Mouse (Mus musculus): ENCODE results near the gene Traf3ip3. TPM values are rescaled to one million over a fixed set of nuclear protein-coding genes. Genes with fewer than 3 reads are reported as not detected.
A peak's percentile ranks its signal among the peaks of the same experiment; 100 is the strongest.

The Traf3ip3 gene
- polyA plus RNA-seq, 1 experiment from 2014 or later, result 7.0 TPM

DNA sequence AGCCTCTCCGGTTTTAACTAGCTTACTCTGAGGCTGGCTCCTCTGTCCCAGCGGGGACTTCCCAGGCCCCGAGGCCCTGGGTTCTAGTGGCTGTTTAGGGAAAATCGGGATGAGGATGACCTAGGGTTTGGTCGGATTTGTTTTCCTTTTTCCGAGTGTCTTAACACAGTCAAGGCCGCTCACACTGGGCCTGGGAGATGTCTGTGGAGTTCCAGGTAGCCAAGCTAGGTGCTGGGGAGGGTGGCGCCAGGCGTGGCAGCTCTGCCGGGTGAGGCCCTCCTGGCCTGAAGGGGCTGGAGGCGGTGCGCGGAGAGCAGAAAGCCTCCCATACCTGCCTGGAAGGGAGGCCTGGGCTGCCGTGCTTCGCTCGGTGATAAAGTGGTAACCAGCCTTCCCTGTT, 47.9 kb downstream of the Traf3ip3 start:
- WGBS (ENCODE audit: insufficient replicate concordance), result 40% methylated on average over 16 of the region's 16 CpGs
- 0 out of 2 replicates have a peak overlapping the region, but pooled peaks have one; percentile 12 for H3K9ac ChIP-seq

DNA sequence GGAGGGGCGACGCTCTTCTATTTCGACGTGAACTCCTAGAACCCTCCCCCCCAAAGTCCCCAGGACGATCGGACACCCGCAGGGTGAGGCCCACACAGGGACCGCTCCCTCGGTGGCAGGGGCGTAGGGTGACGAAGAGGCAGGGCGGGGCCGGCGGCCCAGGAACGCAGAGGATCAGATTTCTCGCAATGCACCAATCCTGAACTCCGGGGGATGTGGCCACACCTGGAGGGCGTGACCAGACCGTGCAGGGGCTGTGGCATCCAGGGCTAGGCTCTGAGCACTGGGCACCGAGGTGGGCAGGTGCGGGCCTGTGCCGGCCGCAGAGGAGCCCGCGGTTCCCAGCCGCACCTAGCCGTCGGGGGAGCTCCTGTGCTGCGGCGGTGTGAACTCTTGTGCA, 48.6 kb downstream of the Traf3ip3 start, which contains the start of gene Irf6:
Gene Irf6 (plus strand): TSS at position 240 of the 400 bp plus-strand sequence.
- H3K4me1 ChIP-seq, result peaks cover 28% of the 10 kb centered on the region
- H3K36me3 ChIP-seq, result no peaks in the 10 kb centered on the region
- H3K9me3 ChIP-seq (replicated peaks), result no peaks in the 10 kb centered on the region
- peak within 1 kb of the TSS; percentile 62 for H3K4me2 ChIP-seq
- 0 out of 2 replicates have a peak within 1 kb of the TSS, but pooled peaks have one; percentile 12 for H3K9ac ChIP-seq
- peak within 1 kb of the TSS; percentile 41 for H3K4me3 ChIP-seq
- WGBS (ENCODE audit: insufficient replicate concordance), result 7% methylated on average over 30 of the region's 30 CpGs
- H3K27ac ChIP-seq, result no peak within 1 kb of the TSS
- peaks cover 62% of the 10 kb centered on the region for H3K27me3 ChIP-seq (replicated peaks)
- peak; percentile 83 for ATAC-seq

More for the DNA sequence above, 47.9 kb downstream of the Traf3ip3 start:
- H3K27me3 ChIP-seq (replicated peaks), result peaks cover 62% of the 10 kb centered on the region
- H3K4me1 ChIP-seq, result peaks cover 28% of the 10 kb centered on the region
- no peak for ATAC-seq
- peak overlapping the region; percentile 62 for H3K4me2 ChIP-seq
- peak overlapping the region; percentile 41 for H3K4me3 ChIP-seq
- H3K9me3 ChIP-seq (replicated peaks), result no peaks in the 10 kb centered on the region
- no peaks in the 10 kb centered on the region for H3K36me3 ChIP-seq
- H3K27ac ChIP-seq, result no peak overlapping the region

- Histone ChIP-seq H3K4me2 (no peak overlapping the region), H3K4me3 (no peak overlapping the region), H3K9me3 (replicated peaks) (no peaks in the 10 kb centered on the region), H3K27me3 (replicated peaks) (peaks cover 62% of the 10 kb centered on the region), H3K9ac (no peak overlapping the region), H3K4me1 (peaks cover 16% of the 10 kb centered on the region), H3K27ac (no peak overlapping the region), H3K36me3 (no peaks in the 10 kb centered on the region)
- ATAC-seq, result no peak
- 36% methylated on average over 7 of the region's 7 CpGs for WGBS (ENCODE audit: insufficient replicate concordance)
These were observed 50.4 kb downstream of the Traf3ip3 start for GRCm38 (mm10) chr1:193151134-193151533.

DNA sequence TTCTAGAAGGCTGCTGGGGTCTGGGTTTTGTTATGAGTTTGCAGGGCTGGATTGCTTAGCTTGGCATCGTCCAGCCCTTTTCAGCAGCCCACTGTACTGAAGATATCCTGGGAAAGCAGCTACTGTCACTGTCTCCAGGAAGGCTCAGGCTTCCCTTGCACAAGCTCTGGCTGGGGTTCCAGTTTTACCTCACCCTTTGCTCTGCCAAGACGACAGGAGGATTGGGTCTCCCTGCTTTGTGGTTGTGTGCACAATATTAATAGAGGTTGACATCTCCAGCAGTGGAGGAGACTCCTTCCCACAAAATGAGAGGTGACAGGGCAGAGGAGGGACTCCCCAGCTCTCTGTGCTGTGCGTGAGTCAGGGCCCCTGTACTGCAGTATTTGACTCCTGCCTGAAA, 52.3 kb downstream of the Traf3ip3 start:
- Histone ChIP-seq H3K36me3 (no peaks in the 10 kb centered on the region), H3K4me2 (no peak overlapping the region), H3K9ac (no peak overlapping the region), H3K4me3 (no peak overlapping the region), H3K27me3 (replicated peaks) (peaks cover 50% of the 10 kb centered on the region), H3K4me1 (peaks cover 12% of the 10 kb centered on the region), H3K27ac (no peak overlapping the region), H3K9me3 (replicated peaks) (no peaks in the 10 kb centered on the region)
- 54% methylated on average over 3 of the region's 3 CpGs for WGBS (ENCODE audit: insufficient replicate concordance)
- no peak for ATAC-seq

DNA sequence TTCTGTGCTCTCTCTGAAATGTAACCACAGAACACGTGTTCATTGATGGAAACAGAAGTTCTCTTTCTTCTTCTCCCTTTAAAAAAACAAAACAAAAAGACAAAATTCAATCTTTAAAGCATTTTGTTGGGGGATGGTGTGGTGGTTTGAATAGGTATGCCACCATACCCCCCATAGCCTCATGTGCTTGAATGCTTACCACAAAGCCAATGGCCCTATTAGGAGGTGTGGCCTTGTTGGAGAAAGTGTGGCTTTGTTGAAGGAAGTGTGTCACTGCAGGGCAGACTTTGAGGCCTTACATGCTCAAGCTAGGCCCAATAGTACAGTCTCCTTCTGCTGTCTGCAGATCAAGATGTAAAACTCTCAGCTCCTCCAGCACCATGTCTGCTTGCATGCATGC, 55.1 kb downstream of the Traf3ip3 start:
- H3K27ac ChIP-seq, result no peak overlapping the region
- 45% methylated on average over 1 of the region's 1 CpGs for WGBS (ENCODE audit: insufficient replicate concordance)
- no peaks in the 10 kb centered on the region for H3K36me3 ChIP-seq
- H3K4me3 ChIP-seq, result no peak overlapping the region
- H3K4me1 ChIP-seq, result no peaks in the 10 kb centered on the region
- no peak overlapping the region for H3K4me2 ChIP-seq
- H3K9ac ChIP-seq, result no peak overlapping the region
- no peaks in the 10 kb centered on the region for H3K9me3 ChIP-seq (replicated peaks)
- peaks cover 22% of the 10 kb centered on the region for H3K27me3 ChIP-seq (replicated peaks)
- ATAC-seq, result no peak

- no peak overlapping the region for H3K4me3 ChIP-seq
These were observed 56.4 kb downstream of the Traf3ip3 start for GRCm38 (mm10) chr1:193145101-193145500.

GRCm38 (mm10) chr1:193144516-193144915, 57.0 kb downstream of the Traf3ip3 start:
- H3K27me3 ChIP-seq (replicated peaks), result peaks cover 13% of the 10 kb centered on the region
- 67% methylated on average over 6 of the region's 6 CpGs for WGBS (ENCODE audit: insufficient replicate concordance)
- ATAC-seq, result no peak
- no peak overlapping the region for H3K4me3 ChIP-seq
- H3K36me3 ChIP-seq, result no peaks in the 10 kb centered on the region
- no peaks in the 10 kb centered on the region for H3K4me1 ChIP-seq
- no peak overlapping the region for H3K9ac ChIP-seq
- H3K27ac ChIP-seq, result no peak overlapping the region
- H3K4me2 ChIP-seq, result no peak overlapping the region
- no peaks in the 10 kb centered on the region for H3K9me3 ChIP-seq (replicated peaks)

More at GRCm38 (mm10) chr1:193145101-193145500, 56.4 kb downstream of the Traf3ip3 start:
- Histone ChIP-seq H3K36me3 (no peaks in the 10 kb centered on the region), H3K27ac (no peak overlapping the region), H3K4me2 (no peak overlapping the region), H3K9me3 (replicated peaks) (no peaks in the 10 kb centered on the region), H3K27me3 (replicated peaks) (peaks cover 10% of the 10 kb centered on the region), H3K9ac (no peak overlapping the region), H3K4me1 (no peaks in the 10 kb centered on the region)
- 34% methylated on average over 4 of the region's 4 CpGs for WGBS (ENCODE audit: insufficient replicate concordance)
- ATAC-seq, result no peak

GRCm38 (mm10) chr1:193142517-193143062, 58.9 kb downstream of the Traf3ip3 start:
- H3K27me3 ChIP-seq (replicated peaks), result peaks cover 7% of the 10 kb centered on the region; the same call in 1 of the 2 replicates
- H3K36me3 ChIP-seq, result no peaks in the 10 kb centered on the region
- H3K9me3 ChIP-seq (replicated peaks), result no peaks in the 10 kb centered on the region
- ATAC-seq, result no peak
- no peaks in the 10 kb centered on the region for H3K4me1 ChIP-seq
- H3K4me2 ChIP-seq, result no peak overlapping the region
- no peak overlapping the region for H3K9ac ChIP-seq
- WGBS (ENCODE audit: insufficient replicate concordance), result 60% methylated on average over 8 of the region's 8 CpGs
- H3K4me3 ChIP-seq, result no peak overlapping the region
- no peak overlapping the region for H3K27ac ChIP-seq

- H3K4me1 ChIP-seq, result no peaks in the 10 kb centered on the region
- 59% methylated on average over 7 of the region's 7 CpGs for WGBS (ENCODE audit: insufficient replicate concordance)
- no peak overlapping the region for H3K9ac ChIP-seq
- H3K4me3 ChIP-seq, result no peak overlapping the region
- H3K27ac ChIP-seq, result no peak overlapping the region
- no peaks in the 10 kb centered on the region for H3K36me3 ChIP-seq
- H3K27me3 ChIP-seq (replicated peaks), result peaks cover 10% of the 10 kb centered on the region; the same call in 1 of the 2 replicates
- no peak for ATAC-seq
- H3K4me2 ChIP-seq, result no peak overlapping the region
- no peaks in the 10 kb centered on the region for H3K9me3 ChIP-seq (replicated peaks)
These were observed 60.4 kb downstream of the Traf3ip3 start for GRCm38 (mm10) chr1:193141118-193141517.

DNA sequence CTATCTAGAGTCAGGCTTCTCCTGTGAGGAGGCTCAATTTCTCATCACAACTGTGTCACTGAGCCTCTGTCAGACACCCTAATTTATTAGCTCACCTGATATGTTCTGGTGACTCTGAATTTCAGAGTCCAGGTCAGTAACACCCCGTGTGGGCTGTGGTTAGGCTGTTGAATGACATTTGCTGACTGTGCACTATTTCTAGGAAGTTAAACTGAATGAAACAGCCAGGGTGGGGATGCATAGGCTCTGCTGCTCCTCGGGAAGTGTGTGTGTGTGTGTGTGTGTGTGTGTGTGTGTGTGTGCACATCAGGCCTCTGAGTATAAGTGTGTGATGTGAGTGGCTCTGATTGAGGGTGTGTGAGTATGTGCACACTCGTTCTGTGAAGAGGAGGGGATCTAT, 62.8 kb downstream of the Traf3ip3 start:
- Histone ChIP-seq H3K4me1 (no peaks in the 10 kb centered on the region), H3K4me2 (no peak overlapping the region), H3K27ac (no peak overlapping the region), H3K36me3 (no peaks in the 10 kb centered on the region), H3K27me3 (replicated peaks) (peaks cover 17% of the 10 kb centered on the region; the same call in 1 of the 2 replicates), H3K9ac (no peak overlapping the region), H3K9me3 (replicated peaks) (no peaks in the 10 kb centered on the region), H3K4me3 (no peak overlapping the region)
- 9% methylated on average over 3 of the region's 3 CpGs for WGBS (ENCODE audit: insufficient replicate concordance)
- ATAC-seq, result no peak

DNA sequence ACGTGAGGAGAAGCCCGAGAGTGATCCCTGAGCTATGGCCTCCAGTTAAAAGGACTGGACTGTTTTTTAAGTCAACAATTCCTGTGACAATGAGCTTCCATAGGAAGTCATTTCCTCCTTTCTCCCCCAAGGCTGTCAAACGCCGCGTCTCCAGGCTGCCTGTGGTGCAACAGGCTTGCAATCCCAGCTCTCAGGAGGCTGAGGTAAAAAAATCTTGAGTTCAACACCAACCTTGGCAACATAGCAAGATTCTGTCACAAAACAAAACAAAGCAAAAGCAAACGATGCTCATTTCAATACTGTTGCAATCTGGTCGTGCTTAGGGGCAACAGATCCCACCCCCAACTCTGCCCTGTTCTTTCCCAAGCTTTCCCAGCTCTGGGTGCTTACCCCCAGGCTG, 63.4 kb downstream of the Traf3ip3 start:
- Histone ChIP-seq H3K9ac (no peak overlapping the region), H3K27me3 (replicated peaks) (peaks cover 17% of the 10 kb centered on the region; the same call in 1 of the 2 replicates), H3K4me2 (no peak overlapping the region), H3K4me1 (no peaks in the 10 kb centered on the region), H3K27ac (no peak overlapping the region), H3K4me3 (no peak overlapping the region), H3K36me3 (no peaks in the 10 kb centered on the region), H3K9me3 (replicated peaks) (no peaks in the 10 kb centered on the region)
- no peak for ATAC-seq
- 39% methylated on average over 7 of the region's 7 CpGs for WGBS (ENCODE audit: insufficient replicate concordance)

DNA sequence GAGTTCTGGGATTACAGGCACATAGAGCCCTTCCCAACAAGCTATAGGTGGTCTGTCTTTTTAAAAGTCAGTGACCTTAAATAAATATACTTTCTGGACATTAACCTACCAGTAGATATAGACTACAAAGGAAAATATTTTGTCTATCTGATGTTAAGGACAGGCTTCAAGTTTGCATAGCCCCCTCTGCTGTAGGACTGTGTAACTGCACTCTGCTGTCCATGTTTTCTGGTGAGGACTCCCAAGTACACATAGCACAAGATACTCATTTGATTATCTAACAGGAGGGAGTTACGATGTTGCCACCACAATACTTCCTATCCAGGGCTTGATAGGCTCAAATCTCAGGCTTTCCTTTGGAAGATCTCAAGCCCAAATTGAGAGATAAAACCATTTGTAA, 67.8 kb downstream of the Traf3ip3 start:
- 55% methylated on average over 1 of the region's 1 CpGs for WGBS (ENCODE audit: insufficient replicate concordance)
- Histone ChIP-seq H3K4me3 (no peak overlapping the region), H3K9ac (no peak overlapping the region), H3K36me3 (no peaks in the 10 kb centered on the region), H3K4me1 (peaks cover 12% of the 10 kb centered on the region), H3K27me3 (replicated peaks) (peaks cover 10% of the 10 kb centered on the region; the same call in 1 of the 2 replicates), H3K4me2 (no peak overlapping the region), H3K9me3 (replicated peaks) (no peaks in the 10 kb centered on the region), H3K27ac (no peak overlapping the region)
- no peak for ATAC-seq

DNA sequence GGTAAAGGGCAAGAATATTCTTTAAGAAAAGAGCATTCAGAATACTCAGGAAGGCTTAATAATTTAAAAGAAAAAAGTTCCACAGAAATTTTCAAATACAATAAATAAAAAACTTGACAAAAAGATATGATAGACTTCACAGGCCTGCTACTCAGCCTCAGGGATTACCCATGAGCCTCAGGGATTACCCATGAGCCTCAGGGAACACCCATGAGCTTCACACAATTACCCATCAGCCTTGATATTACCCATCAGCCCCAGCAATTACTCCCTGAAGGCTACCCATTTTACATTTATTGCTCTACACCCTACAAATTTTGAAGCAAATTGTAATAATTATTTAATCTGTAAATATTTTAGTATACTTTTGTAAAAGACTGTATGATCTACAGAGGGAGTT, 69.1 kb downstream of the Traf3ip3 start:
- no peak overlapping the region for H3K4me2 ChIP-seq
- peaks cover 10% of the 10 kb centered on the region; the same call in 1 of the 2 replicates for H3K27me3 ChIP-seq (replicated peaks)
- H3K9ac ChIP-seq, result no peak overlapping the region
- peaks cover 23% of the 10 kb centered on the region for H3K4me1 ChIP-seq
- H3K9me3 ChIP-seq (replicated peaks), result no peaks in the 10 kb centered on the region
- H3K4me3 ChIP-seq, result no peak overlapping the region
- H3K36me3 ChIP-seq, result peaks cover 9% of the 10 kb centered on the region
- no peak for ATAC-seq
- H3K27ac ChIP-seq, result no peak overlapping the region
